Mouse (Mus musculus) liver, adult 2 months (tissue): ENCODE measurements around the gene Prss54.

ENCODE experiments used
- CTCF ChIP-seq: fragments of 200-500 bp; IDR thresholded peaks from 2 replicates; pipeline ENCODE4 v1.5.1; 2011; ENCODE audit warnings: low read depth, low read length, control low read depth
- POLR2A ChIP-seq: fragments of 200-500 bp; IDR thresholded peaks from 2 replicates; pipeline ENCODE4 v1.6.1; 2011; ENCODE audit warnings: low read length, control low read depth; ENCODE audit not compliant: insufficient read depth; ENCODE audit errors: extremely low read depth

DNA sequence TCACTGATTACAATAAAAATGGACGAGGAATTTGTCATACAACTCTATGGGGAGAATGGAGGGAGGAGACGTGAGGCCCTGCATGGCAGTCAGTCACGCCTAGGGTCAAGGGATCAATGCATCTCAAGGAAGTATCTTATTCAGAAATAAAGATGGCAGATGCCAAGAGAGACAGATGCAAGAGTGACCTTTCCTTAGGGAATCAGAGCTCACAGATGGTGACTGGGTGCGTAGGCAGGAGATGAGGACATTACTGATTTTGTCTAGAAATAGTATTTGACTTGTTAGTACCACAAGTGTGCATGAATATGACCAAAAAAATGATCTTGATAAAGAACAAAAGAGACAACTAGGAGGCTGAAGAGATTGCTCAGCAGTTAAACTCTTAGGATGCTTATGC lies 63.9 kb downstream of the Prss54 start:
- TF ChIP-seq POLR2A: no peak
- TF ChIP-seq CTCF: no peak
